Mouse (Mus musculus): Measurements from ENCODE around the gene Tmem109.

DNA sequence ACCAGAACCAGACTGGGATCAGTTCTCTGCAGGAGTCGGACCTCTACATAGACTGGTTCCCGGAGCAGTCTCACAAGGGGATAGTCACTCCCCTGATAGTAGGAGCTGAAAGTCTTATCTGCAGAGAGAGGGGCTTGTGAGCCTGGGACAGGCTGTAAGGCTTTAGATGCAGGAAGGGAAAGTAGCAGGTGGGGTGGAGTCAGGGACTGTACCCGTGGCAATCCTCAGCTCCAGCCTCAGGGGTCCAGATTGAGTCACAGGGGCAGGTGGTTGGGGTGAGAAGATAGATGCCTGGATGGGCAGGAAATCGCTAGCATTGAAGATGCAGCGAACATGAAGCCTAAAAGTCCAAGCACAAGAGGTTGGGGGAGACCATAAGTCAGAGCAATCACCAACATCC is 34.7 kb upstream of the Tmem109 start:
- TF ChIP-seq CTCF (conservative IDR thresholded peaks at IDR 0.05 in 1 of 2, IDR thresholded peaks at IDR 0.05 in 1 of 2; ENCODE audit: low read depth in 2 of 2, low read length in 2 of 2) (no peak), MYC (IDR thresholded peaks at IDR 0.05; ENCODE audit: low read depth, low read length) (no peak), PAX5 (IDR thresholded peaks at IDR 0.05; ENCODE audit: low read length) (no peak), EP300 (IDR thresholded peaks at IDR 0.05; ENCODE audit: low read length) (no peak), HCFC1 (IDR thresholded peaks at IDR 0.05; ENCODE audit: low read depth, low read length) (no peak), JUND (conservative IDR thresholded peaks at IDR 0.05; ENCODE audit: low read depth, low read length) (no peak), POLR2AphosphoS2 (IDR thresholded peaks at IDR 0.05; ENCODE audit: low read depth, low read length) (no peak), USF1 (IDR thresholded peaks at IDR 0.05; ENCODE audit: low read depth, low read length) (no peak), ZMIZ1 (IDR thresholded peaks at IDR 0.05; ENCODE audit: low read depth, low read length) (no peak), E2F4 (IDR thresholded peaks at IDR 0.05; ENCODE audit: insufficient replicate concordance, low read depth, low read length) (no peak)
